Mouse (Mus musculus): ENCODE measurements around the gene Gm5416.
"Not testable (repeated sequence)": the region's sequence is repeated elsewhere in the genome, so short reads cannot be mapped to it uniquely, and the experiment has no call there.

The Gm5416 gene

DNA sequence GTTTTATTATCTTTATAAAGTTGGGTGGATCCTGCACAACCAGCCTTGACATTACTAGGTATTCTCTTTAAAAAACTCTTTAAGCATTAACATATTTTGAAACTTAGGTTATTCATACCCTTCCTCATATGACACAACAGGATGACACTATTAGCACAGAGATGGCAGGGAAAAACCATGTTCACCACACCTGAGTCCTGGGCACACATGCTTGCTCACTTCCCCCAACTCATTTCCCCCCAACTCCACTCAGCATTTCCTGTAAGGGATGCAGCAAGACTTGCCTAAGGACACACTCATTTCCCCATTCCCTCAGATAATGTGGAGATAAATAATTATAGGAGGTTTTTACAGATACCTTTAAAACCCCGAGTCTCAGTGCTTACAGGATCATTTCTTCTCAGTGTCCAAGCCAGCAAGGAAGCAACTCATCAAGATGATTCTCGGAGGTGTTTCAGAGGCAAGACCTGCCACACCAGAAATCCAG lies at the start of gene Gm5416:
TSS of gene Gm5416 (plus strand) at position 437 of the 487 bp plus-strand sequence.
- DNase-seq (ENCODE audit: low spot score in 2 of 2) = no peak

DNA sequence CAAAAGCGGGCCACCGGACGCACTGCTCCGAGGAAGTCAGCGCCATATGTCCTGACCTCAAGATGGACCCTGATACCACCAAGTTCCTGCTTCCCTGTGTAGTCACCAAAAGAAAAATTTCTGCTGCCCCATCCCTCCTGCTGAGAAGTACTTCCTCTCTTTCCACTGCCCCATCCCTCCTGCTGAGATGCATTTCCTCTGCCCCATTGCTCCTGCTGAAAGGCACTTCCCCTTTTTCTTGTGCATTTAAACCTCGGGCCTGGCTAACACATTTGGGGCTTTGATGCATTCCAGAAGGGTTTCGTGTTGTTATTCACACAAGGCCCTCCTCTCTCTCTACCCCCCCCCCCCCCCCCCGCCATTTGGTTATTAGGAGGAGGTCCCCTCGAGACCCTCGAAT lies 42.4 kb upstream of the Gm5416 start:
- not testable (repeated sequence) for DNase-seq (ENCODE audit: low spot score in 2 of 2)

DNA sequence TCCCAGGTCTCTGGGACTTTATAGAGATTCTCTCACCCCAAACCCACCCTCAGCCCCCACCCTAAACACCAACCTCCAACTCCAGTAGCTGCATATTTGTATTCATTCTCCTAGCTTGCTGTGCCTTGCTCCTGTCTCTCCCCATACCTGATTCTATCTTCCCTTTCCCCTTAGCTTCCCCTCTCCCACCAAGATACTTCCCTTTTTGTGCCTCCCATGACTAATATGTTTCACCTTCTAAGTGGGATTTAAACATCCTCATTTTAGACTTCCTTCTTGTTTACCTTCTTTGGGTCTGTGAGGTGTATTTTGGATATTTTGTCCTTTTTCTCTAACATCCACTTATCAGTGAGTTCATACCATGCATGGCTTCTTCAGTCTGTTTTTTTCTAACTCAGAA lies 34.1 kb upstream of the Gm5416 start:
- DNase-seq (ENCODE audit: low spot score in 2 of 2) = no peak

DNA sequence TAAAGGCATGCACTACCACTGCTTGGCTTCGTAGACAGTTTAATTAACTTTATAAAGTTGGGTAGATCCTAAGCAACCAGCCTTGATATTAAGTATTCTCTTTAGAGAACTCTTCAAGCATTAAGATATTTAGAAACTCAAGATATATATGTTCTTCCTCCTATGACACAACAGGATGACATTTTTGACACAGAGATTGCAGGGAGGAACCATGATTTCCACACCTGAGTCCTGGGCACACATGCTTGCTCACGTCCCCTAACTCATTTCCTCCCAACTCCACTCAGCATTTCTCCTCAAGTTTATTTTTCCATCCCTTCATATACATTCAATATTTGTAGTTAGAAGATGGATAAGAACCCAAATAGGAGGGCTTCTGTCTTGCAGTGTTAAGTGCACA lies 30.3 kb upstream of the Gm5416 start:
- DNase-seq (ENCODE audit: low spot score in 2 of 2) = no peak

DNA sequence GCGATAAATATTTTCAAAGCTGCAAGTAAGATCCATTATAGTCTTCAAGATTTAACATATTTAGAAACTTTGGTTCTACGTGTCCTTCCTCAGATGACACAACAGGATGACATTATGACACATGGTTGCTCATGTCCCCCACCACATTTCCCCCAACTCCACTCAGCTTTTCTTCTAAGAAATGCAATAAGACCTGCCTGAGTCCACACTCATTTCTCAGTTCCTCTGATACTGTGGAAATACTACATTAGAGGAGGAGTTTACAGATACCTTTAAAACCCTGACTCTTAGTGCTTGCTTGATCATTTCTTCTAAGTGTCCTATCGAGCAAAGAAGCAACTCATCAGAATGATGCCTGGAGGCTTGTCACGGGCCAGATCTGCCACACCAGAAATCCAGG lies 26.3 kb upstream of the Gm5416 start, which contains the start of gene Gm5483:
TSS of gene Gm5483 (plus strand) at position 301 of the 400 bp plus-strand sequence.
- DNase-seq (ENCODE audit: low spot score in 2 of 2) = not testable (repeated sequence)

DNA sequence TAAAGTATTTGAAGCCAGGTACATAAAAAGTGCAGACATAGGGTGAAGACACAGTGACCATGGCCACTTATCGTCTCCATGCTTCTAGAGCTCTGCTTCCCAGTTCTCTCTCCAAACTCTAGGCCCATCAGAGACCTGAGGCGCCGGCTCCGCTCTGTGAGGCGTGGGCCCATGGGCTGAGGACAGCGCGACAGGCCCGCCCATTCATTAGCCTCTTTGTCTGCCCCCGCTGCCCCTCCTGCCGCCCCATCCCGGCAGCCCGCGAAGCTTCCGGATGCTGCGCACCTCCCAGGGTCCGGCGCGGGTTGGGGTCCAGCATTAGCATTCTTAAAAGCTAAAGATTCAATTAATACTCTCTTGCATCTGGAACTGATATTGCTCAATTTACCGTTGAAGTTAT lies 11.0 kb upstream of the Gm5416 start:
- DNase-seq (ENCODE audit: low spot score in 2 of 2) = no peak

DNA sequence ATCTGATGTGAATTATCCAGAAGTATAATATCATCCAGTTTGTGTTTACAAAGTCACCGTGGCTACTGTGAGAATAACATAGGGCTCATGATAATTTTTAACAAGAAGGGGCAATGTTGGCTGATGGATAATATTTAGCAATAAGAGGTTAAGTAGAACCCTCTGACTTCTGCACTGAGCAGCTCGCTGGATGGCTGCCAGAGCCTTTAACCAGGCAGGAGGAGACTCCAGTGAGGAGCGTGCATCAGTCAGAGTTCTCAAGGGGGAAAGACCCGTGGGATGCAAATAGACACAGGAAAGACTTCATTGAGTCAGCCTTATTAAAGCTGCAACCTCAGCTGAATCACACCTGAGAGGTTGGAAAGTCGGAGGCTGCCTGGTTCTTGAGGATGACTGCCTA lies 6.4 kb upstream of the Gm5416 start:
- no peak for DNase-seq (ENCODE audit: low spot score in 2 of 2)

DNA sequence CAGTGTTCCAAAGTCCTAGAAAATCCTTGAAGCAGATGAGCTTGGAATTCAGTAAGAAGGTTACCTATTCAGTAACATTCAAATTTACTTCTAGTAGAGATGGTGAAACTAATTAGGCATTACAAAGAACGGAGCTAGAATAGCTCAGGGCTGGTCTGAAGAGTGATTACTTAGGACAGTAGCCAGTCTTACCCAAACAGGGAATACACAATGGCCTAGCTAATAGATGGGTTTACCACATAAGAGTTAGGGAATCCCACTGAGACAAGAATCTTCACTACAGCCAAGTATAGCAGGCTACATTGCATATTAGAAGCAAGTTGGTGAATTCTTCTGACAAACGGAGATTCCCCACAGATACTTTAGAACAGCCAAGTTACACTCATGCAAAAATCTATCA lies 4.5 kb upstream of the Gm5416 start:
- not testable (repeated sequence) for DNase-seq (ENCODE audit: low spot score in 2 of 2)

DNA sequence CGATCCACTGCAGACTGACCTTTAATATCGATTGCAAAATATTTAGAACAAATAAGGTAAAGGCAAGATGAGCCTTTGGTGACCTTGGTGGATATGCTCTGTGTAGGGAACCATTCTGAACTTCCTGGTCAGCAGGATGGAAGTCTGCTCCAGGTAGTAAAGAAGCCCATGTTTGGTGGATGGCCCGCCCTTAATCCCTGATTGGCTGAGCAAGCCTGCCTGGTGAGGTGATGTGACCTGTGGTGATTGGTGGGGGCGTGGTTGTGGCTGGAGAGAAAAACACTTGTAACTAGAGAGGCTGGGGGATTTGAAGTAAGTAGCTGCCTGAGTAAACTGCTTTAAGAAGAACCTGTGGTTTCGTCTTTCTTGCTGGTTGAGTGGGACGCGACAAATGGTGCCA lies 11.0 kb downstream of the Gm5416 start, which contains the start of gene 2010005H15Rik:
TSS of gene 2010005H15Rik (plus strand) at position 301 of the 400 bp plus-strand sequence.
- not testable (repeated sequence) for DNase-seq (ENCODE audit: low spot score in 2 of 2)

DNA sequence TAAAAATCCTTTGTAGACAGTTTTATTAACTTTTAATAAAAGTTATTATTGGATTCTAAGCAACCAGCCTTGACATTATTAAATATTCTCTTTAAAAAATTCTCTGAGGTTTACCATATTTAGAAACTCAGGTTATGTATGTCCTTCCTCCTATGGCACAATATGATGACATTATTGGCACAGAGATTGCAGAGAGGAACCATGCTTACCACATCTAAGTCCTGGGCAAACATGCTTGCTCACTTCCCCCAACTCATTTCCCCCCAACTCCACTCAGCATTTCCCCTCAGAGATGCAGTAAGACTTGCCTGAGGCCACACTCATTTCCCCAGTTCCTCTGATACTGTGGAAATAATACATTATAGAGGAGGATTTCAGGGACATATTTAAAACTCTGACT lies 50.4 kb downstream of the Gm5416 start:
- not testable (repeated sequence) for DNase-seq (ENCODE audit: low spot score in 2 of 2)

Data from urinary bladder, adult 18-20 months (tissue).